Mouse (Mus musculus): ENCODE data around the gene Adam15.

- TF ChIP-seq CTCF (IDR thresholded peaks at IDR 0.05; ENCODE audit: borderline replicate concordance, insufficient read depth, low read length) = no peak
- TF ChIP-seq POLR2A (IDR thresholded peaks at IDR 0.05; ENCODE audit: low read depth, low read length) = no peak
Measured at GRCm38 (mm10) chr3:89395419-89395805, 45.6 kb upstream of the Adam15 start.

Measured in embryonic fibroblast, embryonic 13.5 days (primary cell).